Mouse (Mus musculus) 3134 (cell line): ENCODE measurements around the gene Gnai1.
"Not testable (repeated sequence)": the region's sequence is repeated elsewhere in the genome, so short reads cannot be mapped to it uniquely, and the experiment has no call there.

Experiments used
- DNase-seq: peaks from one replicate; pipeline ENCODE4 v3.0.0-alpha.2; 2011; ENCODE audit warnings: low spot score; ENCODE audit not compliant: insufficient read length; ENCODE audit errors: extremely low read depth

The Gnai1 gene

GRCm38 (mm10) chr5:18360281-18360819 is at the start of gene Gnai1:
TSS of gene Gnai1 (minus strand) at chr5:18360355.
- no peak for DNase-seq

GRCm38 (mm10) chr5:18367864-18368263 is 7.7 kb upstream of the Gnai1 start:
- DNase-seq, result no peak

- DNase-seq, result no peak
Observed at GRCm38 (mm10) chr5:18365460-18365859, 5.3 kb upstream of the Gnai1 start.

- no peak for DNase-seq
Observed at GRCm38 (mm10) chr5:18360956-18361355, 801 bp upstream of the Gnai1 start.

- DNase-seq, result peak; percentile 5
Observed at GRCm38 (mm10) chr5:18359376-18360280, 527 bp downstream of the Gnai1 start.

- DNase-seq, result no peak
Observed at GRCm38 (mm10) chr5:18358778-18359177, 1.4 kb downstream of the Gnai1 start.

- DNase-seq, result no peak
Observed at GRCm38 (mm10) chr5:18358191-18358590, 2.0 kb downstream of the Gnai1 start.

- DNase-seq, result no peak
Observed at GRCm38 (mm10) chr5:18347297-18347696, 12.9 kb downstream of the Gnai1 start.

GRCm38 (mm10) chr5:18343455-18344142 is 16.6 kb downstream of the Gnai1 start:
- no peak for DNase-seq

- DNase-seq, result no peak
Observed at GRCm38 (mm10) chr5:18342765-18343454, 17.2 kb downstream of the Gnai1 start.

- not testable (repeated sequence) for DNase-seq
Observed at GRCm38 (mm10) chr5:18341876-18342275, 18.3 kb downstream of the Gnai1 start.

- DNase-seq, result no peak
Observed at GRCm38 (mm10) chr5:18332256-18332655, 27.9 kb downstream of the Gnai1 start.

- no peak for DNase-seq
Observed at GRCm38 (mm10) chr5:18330726-18331125, 29.4 kb downstream of the Gnai1 start.

GRCm38 (mm10) chr5:18326159-18326558 is 34.0 kb downstream of the Gnai1 start:
- no peak for DNase-seq

- no peak for DNase-seq
Observed at GRCm38 (mm10) chr5:18323534-18323933, 36.6 kb downstream of the Gnai1 start.

- DNase-seq, result no peak
Observed at GRCm38 (mm10) chr5:18321661-18322060, 38.5 kb downstream of the Gnai1 start.

- no peak for DNase-seq
Observed at GRCm38 (mm10) chr5:18318846-18319245, 41.3 kb downstream of the Gnai1 start.

- DNase-seq, result no peak
Observed at GRCm38 (mm10) chr5:18307229-18307804, 52.8 kb downstream of the Gnai1 start.

GRCm38 (mm10) chr5:18296584-18296983 is 63.6 kb downstream of the Gnai1 start:
- no peak for DNase-seq

- no peak for DNase-seq
Observed at GRCm38 (mm10) chr5:18292744-18293143, 67.4 kb downstream of the Gnai1 start.

GRCm38 (mm10) chr5:18289530-18289929 is 70.6 kb downstream of the Gnai1 start:
- no peak for DNase-seq
